Mouse (Mus musculus): Measurements from ENCODE around the gene Wt1.

The Wt1 gene

GRCm38 (mm10) chr2:105185768-105186529, 59.6 kb downstream of the Wt1 start:
- DNase-seq (ENCODE audit: low spot score) = no peak

GRCm38 (mm10) chr2:105186591-105186990, 60.3 kb downstream of the Wt1 start:
- DNase-seq (ENCODE audit: low spot score) = no peak

- no peak for DNase-seq (ENCODE audit: low spot score)
These were observed 61.9 kb downstream of the Wt1 start for GRCm38 (mm10) chr2:105188182-105188581.

- DNase-seq (ENCODE audit: low spot score) = no peak
These were observed 63.0 kb downstream of the Wt1 start for GRCm38 (mm10) chr2:105189352-105189751.

- DNase-seq (ENCODE audit: low spot score) = no peak
These were observed 73.8 kb downstream of the Wt1 start for GRCm38 (mm10) chr2:105200152-105200551.

DNA sequence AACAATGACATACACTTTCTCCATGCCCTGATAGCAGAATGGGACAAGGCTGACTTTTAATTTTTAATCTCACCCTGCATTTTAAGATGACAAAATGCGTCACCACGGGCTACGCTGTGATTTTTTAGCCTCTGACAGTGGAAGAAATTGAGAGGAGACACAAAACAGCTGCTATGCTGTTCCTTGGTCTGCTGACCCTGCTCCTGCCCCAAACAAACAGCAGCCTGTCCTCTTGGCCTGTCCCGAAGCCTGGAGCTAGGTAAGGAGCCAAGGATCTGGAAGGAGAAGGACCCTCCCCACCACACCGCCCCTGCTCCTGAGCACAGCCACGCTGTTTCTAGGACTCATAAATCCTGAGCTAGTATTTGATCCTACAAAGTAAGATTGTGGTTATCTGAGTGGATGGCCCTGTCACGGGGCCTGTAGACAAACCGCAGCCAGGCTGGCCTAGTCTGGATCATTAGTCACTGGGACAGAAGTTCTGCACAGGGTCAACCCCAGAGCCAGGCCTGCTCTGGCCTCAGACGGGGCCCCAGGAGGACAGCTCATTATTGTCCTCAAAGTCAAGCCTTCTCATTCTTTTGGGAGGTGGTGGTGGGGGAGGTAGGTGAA, 80.3 kb downstream of the Wt1 start:
- DNase-seq (ENCODE audit: low spot score) = no peak

DNA sequence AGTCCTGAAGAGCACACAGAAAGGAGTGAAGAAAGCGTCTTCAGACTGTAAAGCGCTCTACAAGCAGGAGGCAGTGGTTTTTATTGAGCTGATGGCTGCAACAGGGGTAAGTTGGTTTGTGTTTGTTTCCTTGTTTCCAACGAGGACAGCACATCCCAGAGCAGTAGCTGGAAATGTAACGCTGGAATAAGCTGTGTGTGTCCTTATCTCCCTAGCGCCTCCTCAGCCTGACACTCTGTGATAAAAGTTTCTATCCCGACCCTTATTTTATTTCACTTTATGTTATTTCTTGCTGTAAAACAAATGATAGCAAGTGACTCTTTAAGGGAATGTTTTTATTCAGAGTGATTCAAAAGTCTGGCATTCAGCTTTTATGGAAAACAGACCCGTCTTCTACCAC, 86.5 kb downstream of the Wt1 start:
- no peak for DNase-seq (ENCODE audit: low spot score)

DNA sequence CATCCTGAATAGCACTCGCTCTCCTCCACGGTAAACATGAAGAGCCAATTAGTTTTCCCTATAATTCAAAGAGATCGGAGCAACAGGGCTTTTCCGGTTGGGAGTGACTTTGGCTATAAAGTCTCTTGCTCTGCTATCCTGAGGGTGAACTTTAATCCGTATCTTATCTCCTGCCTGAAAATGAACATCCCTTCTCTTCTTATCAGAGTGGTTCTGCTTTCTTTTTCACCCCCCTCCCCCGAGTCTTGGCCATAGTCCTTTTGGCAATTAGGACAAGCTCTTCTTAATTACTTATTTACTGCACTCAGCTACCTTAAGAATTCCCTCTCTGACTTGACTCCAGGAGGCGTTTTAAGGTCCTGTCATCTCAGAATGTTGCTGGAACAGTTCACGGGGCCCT, 89.6 kb downstream of the Wt1 start:
- DNase-seq (ENCODE audit: low spot score) = no peak

- no peak for DNase-seq (ENCODE audit: low spot score)
These were observed 92.9 kb downstream of the Wt1 start for GRCm38 (mm10) chr2:105219229-105219628.

DNA sequence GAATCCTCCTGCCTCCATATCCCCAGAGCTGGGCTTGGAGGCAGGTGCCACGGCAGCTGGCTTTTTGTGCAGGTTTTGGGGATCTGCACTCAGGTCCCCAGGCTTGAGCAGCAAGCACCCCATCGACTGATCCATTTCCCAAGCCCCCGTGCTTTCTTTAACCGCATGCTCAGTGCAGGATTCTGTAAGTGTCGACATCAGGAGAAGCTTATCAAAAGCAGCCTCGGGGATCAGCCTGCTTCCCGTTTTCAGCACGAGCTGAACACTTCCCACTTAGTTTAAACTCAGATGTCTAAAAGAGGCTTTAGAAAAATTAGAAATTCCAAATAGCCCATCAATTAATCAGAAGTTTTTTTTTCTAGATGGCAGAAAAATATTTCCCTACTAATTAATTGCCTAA, 93.3 kb downstream of the Wt1 start:
- no peak for DNase-seq (ENCODE audit: low spot score)

GRCm38 (mm10) chr2:105220738-105221303, 94.5 kb downstream of the Wt1 start:
- DNase-seq (ENCODE audit: low spot score) = no peak
